Mouse (Mus musculus): Measurements from ENCODE around the gene Fbxo24. TPM values are rescaled to one million over a fixed set of nuclear protein-coding genes. Genes with fewer than 3 reads are reported as not detected.

The Fbxo24 gene
- polyA plus RNA-seq, 1 experiment from 2014 or later = 0.24 TPM

- WGBS = 84% methylated on average over 17 of the region's 17 CpGs
- peaks cover 7% of the 10 kb centered on the region; the same call in 1 of the 2 replicates for H3K27me3 ChIP-seq (ENCODE audit: control insufficient read depth, insufficient read depth, low read length)
- H3K9ac ChIP-seq (ENCODE audit: low read length) = no peak overlapping the region
- H3K4me2 ChIP-seq (ENCODE audit: low read depth, severe bottlenecking) = no peak overlapping the region
- H3K36me3 ChIP-seq (ENCODE audit: control insufficient read depth, insufficient read depth, low read length) = no peaks in the 10 kb centered on the region
- no peak overlapping the region for H3K4me3 ChIP-seq (ENCODE audit: low read depth, low read length)
- ATAC-seq (ENCODE audit: insufficient number of reproducible peaks, low FRiP score, low TSS enrichment, low read depth) = no peak
- no peaks in the 10 kb centered on the region for H3K9me3 ChIP-seq (ENCODE audit: control insufficient read depth, low read length)
- DNase-seq (ENCODE audit: low spot score) = no peak
- no peak overlapping the region for H3K27ac ChIP-seq (replicated peaks; ENCODE audit: low read depth, low read length)
- H3K4me1 ChIP-seq (ENCODE audit: control insufficient read depth, insufficient read depth, low read length) = no peaks in the 10 kb centered on the region
These were observed 57.9 kb downstream of the Fbxo24 start for GRCm38 (mm10) chr5:137570691-137571586.

GRCm38 (mm10) chr5:137570181-137570580 is 58.6 kb downstream of the Fbxo24 start:
- Histone ChIP-seq H3K36me3 (ENCODE audit: control insufficient read depth, insufficient read depth, low read length) (no peaks in the 10 kb centered on the region), H3K27ac (replicated peaks; ENCODE audit: low read depth, low read length) (no peak overlapping the region), H3K4me2 (ENCODE audit: low read depth, severe bottlenecking) (no peak overlapping the region), H3K9ac (ENCODE audit: low read length) (no peak overlapping the region), H3K4me1 (ENCODE audit: control insufficient read depth, insufficient read depth, low read length) (no peaks in the 10 kb centered on the region), H3K9me3 (ENCODE audit: control insufficient read depth, low read length) (no peaks in the 10 kb centered on the region), H3K4me3 (ENCODE audit: low read depth, low read length) (no peak overlapping the region), H3K27me3 (ENCODE audit: control insufficient read depth, insufficient read depth, low read length) (peaks cover 7% of the 10 kb centered on the region; the same call in 1 of the 2 replicates)
- ATAC-seq (ENCODE audit: insufficient number of reproducible peaks, low FRiP score, low TSS enrichment, low read depth) (no peak), DNase-seq (ENCODE audit: low spot score) (no peak)
- 67% methylated on average over 7 of the region's 7 CpGs for WGBS

GRCm38 (mm10) chr5:137569665-137570064 is 59.1 kb downstream of the Fbxo24 start, which contains the start of gene Tfr2:
Gene Tfr2, plus strand, starts transcription at chr5:137569840.
- H3K9ac ChIP-seq (ENCODE audit: low read length) = no peak within 1 kb of the TSS
- H3K27me3 ChIP-seq (ENCODE audit: control insufficient read depth, insufficient read depth, low read length) = peaks cover 7% of the 10 kb centered on the region; the same call in 1 of the 2 replicates
- no peak for ATAC-seq (ENCODE audit: insufficient number of reproducible peaks, low FRiP score, low TSS enrichment, low read depth)
- peak; percentile 39 for DNase-seq (ENCODE audit: low spot score)
- H3K36me3 ChIP-seq (ENCODE audit: control insufficient read depth, insufficient read depth, low read length) = no peaks in the 10 kb centered on the region
- H3K27ac ChIP-seq (replicated peaks; ENCODE audit: low read depth, low read length) = no peak within 1 kb of the TSS
- no peaks in the 10 kb centered on the region for H3K4me1 ChIP-seq (ENCODE audit: control insufficient read depth, insufficient read depth, low read length)
- no peak within 1 kb of the TSS for H3K4me2 ChIP-seq (ENCODE audit: low read depth, severe bottlenecking)
- 32% methylated on average over 9 of the region's 9 CpGs for WGBS
- H3K9me3 ChIP-seq (ENCODE audit: control insufficient read depth, low read length) = no peaks in the 10 kb centered on the region
- no peak within 1 kb of the TSS for H3K4me3 ChIP-seq (ENCODE audit: low read depth, low read length)

GRCm38 (mm10) chr5:137569031-137569430 is 59.8 kb downstream of the Fbxo24 start:
- no peaks in the 10 kb centered on the region for H3K4me1 ChIP-seq (ENCODE audit: control insufficient read depth, insufficient read depth, low read length)
- H3K27ac ChIP-seq (replicated peaks; ENCODE audit: low read depth, low read length) = no peak overlapping the region
- H3K9me3 ChIP-seq (ENCODE audit: control insufficient read depth, low read length) = no peaks in the 10 kb centered on the region
- no peak overlapping the region for H3K4me2 ChIP-seq (ENCODE audit: low read depth, severe bottlenecking)
- ATAC-seq (ENCODE audit: insufficient number of reproducible peaks, low FRiP score, low TSS enrichment, low read depth) (no peak), DNase-seq (ENCODE audit: low spot score) (no peak)
- no peak overlapping the region for H3K4me3 ChIP-seq (ENCODE audit: low read depth, low read length)
- H3K36me3 ChIP-seq (ENCODE audit: control insufficient read depth, insufficient read depth, low read length) = no peaks in the 10 kb centered on the region
- H3K27me3 ChIP-seq (ENCODE audit: control insufficient read depth, insufficient read depth, low read length) = peaks cover 2% of the 10 kb centered on the region; the same call in 1 of the 2 replicates
- H3K9ac ChIP-seq (ENCODE audit: low read length) = no peak overlapping the region
- WGBS = 68% methylated on average over 12 of the region's 12 CpGs

- ATAC-seq (ENCODE audit: insufficient number of reproducible peaks, low FRiP score, low TSS enrichment, low read depth) = no peak
- 82% methylated on average over 8 of the region's 8 CpGs for WGBS
- Histone ChIP-seq H3K9ac (ENCODE audit: low read length) (no peak overlapping the region), H3K27me3 (ENCODE audit: control insufficient read depth, insufficient read depth, low read length) (no peaks in the 10 kb centered on the region), H3K4me1 (ENCODE audit: control insufficient read depth, insufficient read depth, low read length) (no peaks in the 10 kb centered on the region), H3K27ac (replicated peaks; ENCODE audit: low read depth, low read length) (no peak overlapping the region), H3K9me3 (ENCODE audit: control insufficient read depth, low read length) (no peaks in the 10 kb centered on the region), H3K4me3 (ENCODE audit: low read depth, low read length) (no peak overlapping the region), H3K4me2 (ENCODE audit: low read depth, severe bottlenecking) (no peak overlapping the region), H3K36me3 (ENCODE audit: control insufficient read depth, insufficient read depth, low read length) (no peaks in the 10 kb centered on the region)
- DNase-seq (ENCODE audit: low spot score) = no peak
These were observed 60.5 kb downstream of the Fbxo24 start for GRCm38 (mm10) chr5:137568223-137568798.

- H3K9me3 ChIP-seq (ENCODE audit: control insufficient read depth, low read length) = no peaks in the 10 kb centered on the region
- ATAC-seq (ENCODE audit: insufficient number of reproducible peaks, low FRiP score, low TSS enrichment, low read depth) (no peak), DNase-seq (ENCODE audit: low spot score) (no peak)
- WGBS = 90% methylated on average over 5 of the region's 5 CpGs
- no peaks in the 10 kb centered on the region for H3K36me3 ChIP-seq (ENCODE audit: control insufficient read depth, insufficient read depth, low read length)
- H3K4me3 ChIP-seq (ENCODE audit: low read depth, low read length) = no peak overlapping the region
- no peak overlapping the region for H3K9ac ChIP-seq (ENCODE audit: low read length)
- H3K27me3 ChIP-seq (ENCODE audit: control insufficient read depth, insufficient read depth, low read length) = no peaks in the 10 kb centered on the region
- H3K4me2 ChIP-seq (ENCODE audit: low read depth, severe bottlenecking) = no peak overlapping the region
- no peak overlapping the region for H3K27ac ChIP-seq (replicated peaks; ENCODE audit: low read depth, low read length)
- no peaks in the 10 kb centered on the region for H3K4me1 ChIP-seq (ENCODE audit: control insufficient read depth, insufficient read depth, low read length)
These were observed 62.4 kb downstream of the Fbxo24 start for GRCm38 (mm10) chr5:137566416-137566815.

- WGBS = 74% methylated on average over 6 of the region's 6 CpGs
- Histone ChIP-seq H3K4me1 (ENCODE audit: control insufficient read depth, insufficient read depth, low read length) (no peaks in the 10 kb centered on the region), H3K9ac (ENCODE audit: low read length) (no peak overlapping the region), H3K27ac (replicated peaks; ENCODE audit: low read depth, low read length) (no peak overlapping the region), H3K27me3 (ENCODE audit: control insufficient read depth, insufficient read depth, low read length) (no peaks in the 10 kb centered on the region), H3K4me2 (ENCODE audit: low read depth, severe bottlenecking) (no peak overlapping the region), H3K4me3 (ENCODE audit: low read depth, low read length) (no peak overlapping the region), H3K9me3 (ENCODE audit: control insufficient read depth, low read length) (no peaks in the 10 kb centered on the region), H3K36me3 (ENCODE audit: control insufficient read depth, insufficient read depth, low read length) (no peaks in the 10 kb centered on the region)
- no peak for DNase-seq (ENCODE audit: low spot score)
- no peak for ATAC-seq (ENCODE audit: insufficient number of reproducible peaks, low FRiP score, low TSS enrichment, low read depth)
These were observed 63.1 kb downstream of the Fbxo24 start for GRCm38 (mm10) chr5:137565744-137566143.

GRCm38 (mm10) chr5:137562965-137563364 is 65.8 kb downstream of the Fbxo24 start:
- no peak for ATAC-seq (ENCODE audit: insufficient number of reproducible peaks, low FRiP score, low TSS enrichment, low read depth)
- no peak overlapping the region for H3K4me3 ChIP-seq (ENCODE audit: low read depth, low read length)
- no peaks in the 10 kb centered on the region for H3K9me3 ChIP-seq (ENCODE audit: control insufficient read depth, low read length)
- H3K27me3 ChIP-seq (ENCODE audit: control insufficient read depth, insufficient read depth, low read length) = no peaks in the 10 kb centered on the region
- no peak overlapping the region for H3K9ac ChIP-seq (ENCODE audit: low read length)
- DNase-seq (ENCODE audit: low spot score) = no peak
- no peak overlapping the region for H3K4me2 ChIP-seq (ENCODE audit: low read depth, severe bottlenecking)
- H3K4me1 ChIP-seq (ENCODE audit: control insufficient read depth, insufficient read depth, low read length) = no peaks in the 10 kb centered on the region
- no peak overlapping the region for H3K27ac ChIP-seq (replicated peaks; ENCODE audit: low read depth, low read length)
- no peaks in the 10 kb centered on the region for H3K36me3 ChIP-seq (ENCODE audit: control insufficient read depth, insufficient read depth, low read length)
- WGBS = 73% methylated on average over 10 of the region's 10 CpGs

All from limb, embryonic 11.5 days (tissue).